Mouse (Mus musculus) liver, embryonic 13.5 days (tissue): ENCODE results near the gene Ccdc60. TPM values are rescaled to one million over a fixed set of nuclear protein-coding genes. Genes with fewer than 3 reads are reported as not detected.

Experiments
- ATAC-seq: fragments of 200-750 bp; cut with Nextera tagmentation; 2 replicates; pipeline ENCODE4 v1.8.0; 2017; ENCODE audit warnings: low read depth, mild to moderate bottlenecking, moderate number of reproducible peaks, moderate library complexity
- DNase-seq: peaks from one replicate; pipeline ENCODE4 v3.0.0; 2022
- H3K27ac ChIP-seq: fragments of 300-500 bp; sonication (generic); 2 replicates; pipeline ENCODE4 v1.5.1; 2015; ENCODE audit warnings: moderate library complexity, mild to moderate bottlenecking, inconsistent platforms
- H3K27me3 ChIP-seq: fragments of 300-500 bp; sonication (generic); 2 replicates; pipeline ENCODE4 v1.6.1; 2015; ENCODE audit warnings: mild to moderate bottlenecking, inconsistent platforms
- H3K36me3 ChIP-seq: fragments of 300-500 bp; sonication (generic); 2 replicates; pipeline ENCODE4 v1.6.1; 2015; ENCODE audit warnings: mild to moderate bottlenecking, inconsistent platforms
- H3K4me1 ChIP-seq: fragments of 300-500 bp; sonication (generic); replicated peaks from 2 replicates; pipeline ENCODE4 v1.6.1; 2015; ENCODE audit warnings: inconsistent platforms
- H3K4me2 ChIP-seq: fragments of 300-500 bp; sonication (generic); 2 replicates; pipeline ENCODE4 v1.6.1; 2015; ENCODE audit warnings: inconsistent platforms, mild to moderate bottlenecking, moderate library complexity
- H3K4me3 ChIP-seq: fragments of 300-500 bp; sonication (generic); replicated peaks from 2 replicates; pipeline ENCODE4 v1.5.1; 2015; ENCODE audit warnings: mild to moderate bottlenecking, inconsistent platforms
- H3K9ac ChIP-seq: fragments of 300-500 bp; sonication (generic); 2 replicates; pipeline ENCODE4 v1.6.1; 2015; ENCODE audit warnings: mild to moderate bottlenecking, inconsistent platforms
- H3K9me3 ChIP-seq: fragments of 300-500 bp; sonication (generic); replicated peaks from 2 replicates; pipeline ENCODE4 v1.6.1; 2016; ENCODE audit warnings: inconsistent platforms
- WGBS: fragments of 180-500 bp; shearing (Covaris S2); methylation state at CpG from one replicate; pipeline ENCODE4 v1.1.7; 2015; ENCODE audit not compliant: insufficient replicate concordance; 5-methylcytosine and 5-hydroxymethylcytosine counted together
- polyA plus RNA-seq: library from polyadenylated mRNA; unstranded; fragments of >200 nt; fragmentation: Nextera tagmentation; extraction: Ambion mirVana; gene quantifications from 2 replicates; pipeline ENCODE4 v1.2.1, GENCODE M21; 2015

Ccdc60 gene
- polyA plus RNA-seq, 1 experiment from 2014 or later = 0.05 TPM

DNA sequence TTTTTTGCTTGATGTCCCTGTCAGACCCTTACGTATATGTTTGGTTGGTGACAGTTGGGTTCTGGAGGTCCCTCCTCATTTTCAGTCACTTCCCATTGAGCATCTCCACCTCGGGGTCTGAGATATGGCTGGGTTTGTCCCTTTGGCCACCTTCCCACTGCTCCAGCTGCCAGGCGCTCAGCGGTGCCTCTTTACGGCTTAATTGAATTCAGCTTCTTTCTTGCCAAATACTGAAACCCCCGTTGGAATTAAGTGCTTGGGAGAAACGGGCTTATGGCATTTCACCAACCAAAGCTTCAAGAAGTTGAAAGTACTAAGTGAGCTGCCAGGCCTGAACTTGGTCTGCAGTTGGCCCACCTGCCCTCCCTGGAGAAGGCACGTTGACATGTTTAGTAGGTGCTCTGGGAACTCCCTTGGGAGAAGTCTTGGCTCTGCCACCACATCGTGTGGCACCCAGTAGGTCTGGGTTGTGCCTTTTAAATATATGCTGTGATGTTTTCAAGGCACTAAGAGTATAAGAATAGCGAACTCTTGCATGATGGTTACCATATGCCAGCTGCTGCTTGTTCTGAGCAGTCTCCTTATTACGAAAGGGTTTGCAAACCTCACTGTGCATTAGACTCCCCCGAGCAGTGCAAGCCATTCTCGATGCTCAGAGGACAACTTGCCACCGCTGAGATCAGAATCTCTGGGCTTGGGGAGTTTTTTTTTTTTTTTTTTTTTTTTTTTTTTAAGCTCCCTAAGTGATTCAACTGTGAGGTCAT, 173.5 kb downstream of the Ccdc60 start:
- no peaks in the 10 kb centered on the region for H3K27me3 ChIP-seq
- no peak overlapping the region for H3K27ac ChIP-seq
- no peaks in the 10 kb centered on the region for H3K9me3 ChIP-seq
- 61% methylated on average over 14 of the region's 14 CpGs for WGBS
- H3K9ac ChIP-seq = no peak overlapping the region
- ATAC-seq = no peak
- no peak overlapping the region for H3K4me3 ChIP-seq
- H3K4me2 ChIP-seq = no peak overlapping the region
- no peak for DNase-seq
- no peaks in the 10 kb centered on the region for H3K4me1 ChIP-seq
- no peaks in the 10 kb centered on the region for H3K36me3 ChIP-seq

DNA sequence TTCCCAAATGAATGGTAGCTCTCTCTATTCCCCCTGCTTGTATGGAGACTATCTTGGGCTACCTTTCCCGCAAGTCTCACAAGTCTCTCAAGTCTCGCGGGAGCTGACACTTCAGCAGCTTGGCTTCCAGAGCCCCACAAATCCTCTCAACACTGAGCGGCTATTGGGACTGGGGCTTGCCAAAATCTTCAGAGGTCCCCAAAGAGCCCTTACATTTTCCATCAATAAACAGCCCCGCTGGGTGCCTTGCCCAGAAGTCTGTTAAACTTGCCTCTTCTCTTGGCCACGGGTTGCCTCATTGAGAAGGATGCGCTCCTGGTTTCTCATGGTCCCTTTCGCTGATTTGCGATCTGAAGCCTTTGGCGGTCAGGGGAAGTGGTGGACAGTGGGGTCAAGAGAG, 180.1 kb downstream of the Ccdc60 start:
- 83% methylated on average over 10 of the region's 10 CpGs for WGBS
- Histone ChIP-seq H3K27me3 (no peaks in the 10 kb centered on the region), H3K4me2 (no peak overlapping the region), H3K4me3 (no peak overlapping the region), H3K9ac (no peak overlapping the region), H3K36me3 (no peaks in the 10 kb centered on the region), H3K9me3 (no peaks in the 10 kb centered on the region), H3K4me1 (no peaks in the 10 kb centered on the region), H3K27ac (no peak overlapping the region)
- DNase-seq (no peak), ATAC-seq (no peak)

GRCm38 (mm10) chr5:116084231-116084630, 204.6 kb downstream of the Ccdc60 start:
- peaks cover 21% of the 10 kb centered on the region for H3K27me3 ChIP-seq
- no peak overlapping the region for H3K27ac ChIP-seq
- no peaks in the 10 kb centered on the region for H3K36me3 ChIP-seq
- no peak overlapping the region for H3K4me3 ChIP-seq
- H3K4me1 ChIP-seq = no peaks in the 10 kb centered on the region
- DNase-seq = no peak
- H3K9ac ChIP-seq = no peak overlapping the region
- ATAC-seq = no peak
- no peak overlapping the region for H3K4me2 ChIP-seq
- no peaks in the 10 kb centered on the region for H3K9me3 ChIP-seq
- 63% methylated on average over 6 of the region's 6 CpGs for WGBS

- H3K36me3 ChIP-seq = no peaks in the 10 kb centered on the region
- DNase-seq (no peak), ATAC-seq (no peak)
- no peak within 1 kb of the TSS for H3K27ac ChIP-seq
- no peaks in the 10 kb centered on the region for H3K9me3 ChIP-seq
- WGBS = 18% methylated on average over 17 of the region's 17 CpGs
- no peak within 1 kb of the TSS for H3K4me2 ChIP-seq
- no peak within 1 kb of the TSS for H3K4me3 ChIP-seq
- peaks cover 21% of the 10 kb centered on the region for H3K27me3 ChIP-seq
- H3K4me1 ChIP-seq = no peaks in the 10 kb centered on the region
- H3K9ac ChIP-seq = no peak within 1 kb of the TSS
Observed at GRCm38 (mm10) chr5:116083081-116083480, 205.7 kb downstream of the Ccdc60 start, which contains the start of gene Tmem233. Tmem233 (minus strand) TSS chr5:116083244.

DNA sequence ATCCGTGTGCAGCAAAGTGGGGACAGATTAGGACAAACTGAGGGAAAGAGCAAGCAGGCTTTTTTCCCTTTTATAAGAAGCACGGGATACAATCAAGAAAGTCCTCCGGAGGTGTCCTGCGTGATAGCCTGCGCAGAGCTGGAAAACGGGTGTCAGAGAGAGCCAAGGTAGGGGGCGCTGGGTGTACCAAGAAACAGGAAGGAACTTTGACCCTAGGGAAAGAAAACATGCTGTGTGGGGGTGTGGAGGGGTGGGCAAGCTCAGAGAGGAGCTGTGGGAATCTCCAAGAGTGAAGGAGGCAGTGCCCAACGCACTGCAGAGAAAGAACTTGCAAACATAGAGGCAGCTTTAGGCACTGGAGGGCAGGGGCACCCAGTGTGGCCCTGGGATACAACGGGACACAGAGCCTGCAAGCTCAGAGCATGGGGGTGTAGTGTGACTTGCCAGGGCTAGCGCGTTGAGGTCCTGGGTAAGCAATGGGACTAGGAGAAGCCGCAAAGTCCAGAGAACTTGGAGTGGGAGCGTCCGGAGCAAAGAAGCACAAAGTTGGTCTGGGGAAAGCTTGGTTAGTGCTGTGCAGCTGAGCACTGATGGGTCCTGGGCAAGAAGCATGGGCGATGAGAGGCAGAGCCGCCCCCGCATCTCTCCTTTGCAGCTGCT, 206.4 kb downstream of the Ccdc60 start:
- 30% methylated on average over 17 of the region's 17 CpGs for WGBS
- Histone ChIP-seq H3K9me3 (no peaks in the 10 kb centered on the region), H3K4me1 (no peaks in the 10 kb centered on the region), H3K27me3 (peaks cover 21% of the 10 kb centered on the region), H3K9ac (no peak overlapping the region), H3K4me3 (no peak overlapping the region), H3K27ac (no peak overlapping the region), H3K4me2 (no peak overlapping the region), H3K36me3 (no peaks in the 10 kb centered on the region)
- DNase-seq (no peak), ATAC-seq (no peak)

GRCm38 (mm10) chr5:116081616-116082015, 207.2 kb downstream of the Ccdc60 start:
- H3K36me3 ChIP-seq = no peaks in the 10 kb centered on the region
- H3K4me3 ChIP-seq = no peak overlapping the region
- H3K9me3 ChIP-seq = no peaks in the 10 kb centered on the region
- no peak for DNase-seq
- 58% methylated on average over 7 of the region's 7 CpGs for WGBS
- H3K4me1 ChIP-seq = no peaks in the 10 kb centered on the region
- no peak for ATAC-seq
- no peak overlapping the region for H3K9ac ChIP-seq
- no peak overlapping the region for H3K27ac ChIP-seq
- no peak overlapping the region for H3K4me2 ChIP-seq
- peaks cover 21% of the 10 kb centered on the region for H3K27me3 ChIP-seq

DNA sequence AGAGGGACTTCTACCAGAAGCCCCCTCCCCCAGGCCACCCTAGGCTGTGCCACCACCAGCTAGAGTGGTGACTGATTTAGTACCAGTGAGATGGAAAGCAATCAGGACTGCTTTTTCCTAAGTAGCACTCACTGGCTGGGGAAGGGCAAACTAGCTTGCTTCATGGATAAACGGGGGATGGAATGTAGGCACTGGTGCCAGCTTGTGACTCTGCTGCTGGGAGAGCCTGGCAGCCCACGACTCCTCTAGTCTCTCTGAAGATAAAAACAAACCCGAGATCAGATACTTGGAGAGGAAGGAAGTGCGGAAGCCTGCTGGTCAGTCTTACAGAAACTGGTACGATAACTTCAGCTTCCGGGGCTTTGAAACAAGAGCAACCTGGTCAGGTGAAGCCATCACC, 208.0 kb downstream of the Ccdc60 start:
- Histone ChIP-seq H3K4me3 (no peak overlapping the region), H3K4me2 (no peak overlapping the region), H3K9ac (no peak overlapping the region), H3K27ac (no peak overlapping the region), H3K9me3 (no peaks in the 10 kb centered on the region), H3K36me3 (no peaks in the 10 kb centered on the region), H3K27me3 (peaks cover 21% of the 10 kb centered on the region), H3K4me1 (no peaks in the 10 kb centered on the region)
- DNase-seq (no peak), ATAC-seq (no peak)
- WGBS = 20% methylated on average over 6 of the region's 6 CpGs

Other genes starting within 250 kb of the Ccdc60 start
- gene Tmem233, start 205.7 kb downstream of the Ccdc60 start, polyA plus RNA-seq = not detected in 2 replicates
- gene Hspb8, start 133.9 kb upstream of the Ccdc60 start, polyA plus RNA-seq = 1.1 and 1.6 TPM in 2 replicates